Mouse (Mus musculus) megakaryocyte, embryonic 14.5 days (primary cell): ENCODE data around the gene Rcor1. TPM values are rescaled to one million over a fixed set of nuclear protein-coding genes. Genes with fewer than 3 reads are reported as not detected.
A peak's percentile ranks its signal among the peaks of the same experiment; 100 is the strongest.

Experiments
- H3K27me3 ChIP-seq: replicated peaks from 2 replicates; pipeline ENCODE3; 2012; ENCODE audit warnings: inconsistent platforms
- H3K36me3 ChIP-seq: replicated peaks from 2 replicates; pipeline ENCODE3; 2012; ENCODE audit warnings: low read length, inconsistent platforms, mixed read lengths
- H3K4me1 ChIP-seq: 2 replicates; pipeline ENCODE4 v1.6.1; 2012; ENCODE audit warnings: inconsistent platforms
- H3K4me3 ChIP-seq: replicated peaks from 2 replicates; pipeline ENCODE3; 2012; ENCODE audit warnings: moderate library complexity, mild to moderate bottlenecking, inconsistent platforms
- H3K9me3 ChIP-seq: 2 replicates; pipeline ENCODE4 v1.6.1; 2012; ENCODE audit warnings: inconsistent platforms
- FLI1 ChIP-seq: IDR thresholded peaks from 2 replicates; pipeline ENCODE4 v1.6.1; 2012; ENCODE audit warnings: low read length, inconsistent platforms, mixed read lengths
- GATA1 ChIP-seq: IDR thresholded peaks from 3 replicates; pipeline ENCODE4 v1.6.1; 2012; ENCODE audit warnings: mixed read lengths, low read length, inconsistent platforms, borderline replicate concordance
- polyA plus RNA-seq: library from polyadenylated mRNA; stranded (reverse); fragments of >175 nt; gene quantifications from 2 replicates; pipeline ENCODE4 v1.2.3, GENCODE M21; 2012; ENCODE audit warnings: low replicate concordance; ENCODE audit not compliant: insufficient read depth

The Rcor1 gene
- polyA plus RNA-seq, 1 experiment, result 2.9 TPM

DNA sequence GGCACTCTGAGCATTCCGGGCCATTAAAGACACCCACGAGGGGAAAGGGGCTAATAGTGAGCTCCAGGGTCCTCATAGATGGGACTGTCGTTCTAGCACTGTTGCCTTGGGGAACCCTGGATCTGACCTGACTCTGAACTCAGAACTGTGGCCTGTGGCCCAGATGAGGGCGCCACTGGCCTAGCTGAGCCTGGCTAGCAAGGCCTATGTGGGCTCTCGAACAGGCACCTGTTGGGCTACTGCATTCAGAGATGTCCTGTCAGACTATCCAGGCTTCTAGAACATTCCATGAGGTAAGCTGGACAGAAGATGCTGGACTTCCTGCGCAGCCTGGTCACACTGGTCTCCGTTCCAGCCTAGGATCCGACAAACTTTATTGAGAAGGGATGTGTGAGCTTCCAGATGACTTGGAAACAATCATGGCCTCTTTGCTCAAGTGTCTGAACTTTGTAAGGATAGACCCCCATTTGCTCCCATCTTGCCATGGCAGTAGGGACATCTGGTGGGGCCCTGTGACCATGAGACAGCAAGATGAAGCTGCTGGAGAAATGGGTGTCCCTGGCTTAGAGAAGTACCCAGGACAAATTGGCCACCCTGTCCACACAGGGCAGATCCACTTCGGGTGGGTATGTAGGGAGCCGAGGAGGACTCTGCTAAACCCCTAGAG is 126.1 kb downstream of the Rcor1 start:
- H3K4me1 ChIP-seq, result peaks cover 76% of the 10 kb centered on the region

More for the DNA sequence above, 126.1 kb downstream of the Rcor1 start:
- no peak for TF ChIP-seq FLI1
- TF ChIP-seq GATA1, result no peak
- Histone ChIP-seq H3K36me3 (peaks cover 11% of the 10 kb centered on the region), H3K27me3 (no peaks in the 10 kb centered on the region), H3K4me3 (peak overlapping the region; percentile 95), H3K9me3 (no peaks in the 10 kb centered on the region)

Other genes with a start within 250 kb of the Rcor1 start
- gene Mok, start 198.4 kb upstream of the Rcor1 start, polyA plus RNA-seq, result 2.1 and 2.3 TPM in 2 replicates
- 1.0 and 4.3 TPM in 2 replicates for gene Zfp839, start 189.1 kb upstream of the Rcor1 start, polyA plus RNA-seq
- 11.5 and 21.2 TPM in 2 replicates for gene Cinp, start 150.2 kb upstream of the Rcor1 start, polyA plus RNA-seq
- gene Tecpr2, start 150.1 kb upstream of the Rcor1 start, polyA plus RNA-seq, result 4.0 and 4.3 TPM in 2 replicates
- gene Ankrd9, start 60.3 kb upstream of the Rcor1 start, polyA plus RNA-seq, result 3.6 and 7.0 TPM in 2 replicates
- gene Traf3, start 127.0 kb downstream of the Rcor1 start, polyA plus RNA-seq, result 5.1 and 13.4 TPM in 2 replicates
- gene 4930595D18Rik, start 145.1 kb downstream of the Rcor1 start, polyA plus RNA-seq, result not detected in 2 replicates
- gene Amn, start 231.7 kb downstream of the Rcor1 start, polyA plus RNA-seq, result 2.9 TPM in 2 replicates